ENCODE assay signal across 8 mouse cellular contexts in the genomic region with DNA sequence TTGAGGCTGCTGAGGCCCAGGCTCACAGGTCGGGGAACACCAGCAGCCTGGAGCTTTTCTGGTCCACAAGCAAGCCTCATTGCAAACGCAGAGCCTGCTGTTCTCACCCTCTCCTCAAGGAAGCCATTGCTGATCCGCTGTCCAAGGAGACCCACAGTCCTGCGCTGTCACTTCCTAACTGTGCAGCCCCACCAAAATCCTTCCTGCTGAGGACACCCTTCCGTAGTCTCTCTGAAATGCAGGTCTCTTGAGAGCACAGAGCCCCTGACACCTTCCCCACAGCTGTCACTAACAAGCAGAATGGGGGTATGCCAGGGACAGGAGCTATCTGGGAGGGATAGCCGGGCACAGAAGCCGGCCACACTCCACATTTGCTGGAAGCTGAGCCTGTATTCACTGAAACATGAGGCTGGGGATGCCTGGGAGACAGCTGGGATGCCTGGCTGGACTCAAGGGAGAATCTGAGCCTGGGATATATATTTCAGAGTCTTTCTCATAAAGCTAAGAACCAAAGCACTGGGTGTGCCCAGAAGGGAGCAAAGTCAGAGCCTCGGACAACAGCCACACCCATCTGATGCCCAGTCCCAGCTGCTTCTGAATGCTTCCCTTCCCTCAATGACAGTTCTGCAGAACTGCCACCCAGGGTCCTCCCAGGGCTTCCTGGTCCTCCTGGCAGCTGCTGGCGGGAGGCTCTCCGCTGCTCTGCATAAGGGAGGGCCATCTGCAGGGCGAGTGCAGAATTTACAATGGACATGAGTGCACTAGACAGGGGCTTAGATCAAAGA.
A peak's percentile ranks its signal among the peaks of the same experiment; 100 is the strongest.
DNase-seq lines count a peak whose midpoint lies in the region; ATAC-seq and TF ChIP-seq lines count a peak whose summit lies in the region.

No protein-coding gene starts in this region.

- ATAC-seq in embryonic facial prominence, embryonic 14.5 days (ENCODE audit: low read depth), result peak; percentile 78
- ATAC-seq in hindbrain, embryonic 16.5 days, result 0 out of 2 replicates have a peak, but pooled peaks have one; percentile 55
- peak; percentile 74; the same call in 1 of the 2 replicates for ATAC-seq in lung, embryonic 15.5 days (ENCODE audit: borderline replicate concordance, extremely low read depth, low FRiP score, low TSS enrichment)
- no peak for ATAC-seq in stomach, postnatal 0 days (ENCODE audit: low FRiP score, low TSS enrichment)
- no peak for ATAC-seq in granulocyte monocyte progenitor cell, adult 5-6 weeks (replicated peaks; ENCODE audit: poor library complexity, severe bottlenecking)

- no peaks in the 10 kb centered on the region for H3K9me3 ChIP-seq in embryonic facial prominence, embryonic 14.5 days (ENCODE audit: control insufficient read depth, low read length)
- no peaks in the 10 kb centered on the region for H3K9me3 ChIP-seq in hindbrain, embryonic 16.5 days (ENCODE audit: control insufficient read depth, low read length)
- H3K9me3 ChIP-seq in lung, embryonic 15.5 days, result no peaks in the 10 kb centered on the region
- no peaks in the 10 kb centered on the region for H3K9me3 ChIP-seq in stomach, postnatal 0 days (ENCODE audit: control insufficient read depth, low read length)

- WGBS in embryonic facial prominence, embryonic 14.5 days, result 33% methylated on average over 11 of the region's 11 CpGs
- WGBS in hindbrain, embryonic 16.5 days, result 39% methylated on average over 11 of the region's 11 CpGs
- 43% methylated on average over 11 of the region's 11 CpGs for WGBS in lung, embryonic 15.5 days
- WGBS in stomach, postnatal 0 days, result 46% methylated on average over 11 of the region's 11 CpGs

- 0 out of 2 replicates have a peak overlapping the region, but pooled peaks have one; percentile 19 for H3K9ac ChIP-seq in embryonic facial prominence, embryonic 14.5 days (ENCODE audit: low read depth, low read length)
- peak overlapping the region; percentile 8; the same call in 1 of the 2 replicates for H3K9ac ChIP-seq in hindbrain, embryonic 16.5 days (ENCODE audit: low read depth, low read length)
- no peak overlapping the region for H3K9ac ChIP-seq in lung, embryonic 15.5 days
- H3K9ac ChIP-seq in stomach, postnatal 0 days (ENCODE audit: low read length), result no peak overlapping the region

- H3K27me3 ChIP-seq in embryonic facial prominence, embryonic 14.5 days (replicated peaks; ENCODE audit: control insufficient read depth, insufficient read depth, low read length), result no peaks in the 10 kb centered on the region
- no peaks in the 10 kb centered on the region for H3K27me3 ChIP-seq in hindbrain, embryonic 16.5 days (replicated peaks; ENCODE audit: control insufficient read depth, insufficient read depth, low read length)
- H3K27me3 ChIP-seq in lung, embryonic 15.5 days, result no peaks in the 10 kb centered on the region
- H3K27me3 ChIP-seq in stomach, postnatal 0 days (ENCODE audit: control insufficient read depth, insufficient read depth, low read length), result no peaks in the 10 kb centered on the region

- peak overlapping the region; percentile 57 for H3K27ac ChIP-seq in embryonic facial prominence, embryonic 14.5 days (replicated peaks; ENCODE audit: low read depth, low read length)
- H3K27ac ChIP-seq in hindbrain, embryonic 16.5 days (ENCODE audit: low read depth, low read length), result no peak overlapping the region
- H3K27ac ChIP-seq in lung, embryonic 15.5 days, result no peak overlapping the region; the same call in 1 of the 2 replicates
- H3K27ac ChIP-seq in stomach, postnatal 0 days (replicated peaks), result no peak overlapping the region

- H3K4me1 ChIP-seq in embryonic facial prominence, embryonic 14.5 days (ENCODE audit: control insufficient read depth, insufficient read depth, low read length), result peaks cover 38% of the 10 kb centered on the region
- H3K4me1 ChIP-seq in hindbrain, embryonic 16.5 days (ENCODE audit: control insufficient read depth, insufficient read depth, low read depth, low read length), result peaks cover 26% of the 10 kb centered on the region
- peaks cover 47% of the 10 kb centered on the region for H3K4me1 ChIP-seq in lung, embryonic 15.5 days
- peaks cover under 1% of the 10 kb centered on the region; the same call in 1 of the 2 replicates for H3K4me1 ChIP-seq in stomach, postnatal 0 days (replicated peaks; ENCODE audit: control insufficient read depth, insufficient read depth)

- peak; percentile 61 for TF ChIP-seq CTCF in stomach, postnatal 0 days (IDR thresholded peaks at IDR 0.05; ENCODE audit: low read depth)

- peak; percentile 35 for DNase-seq in right cerebral cortex, postnatal 4 days
- DNase-seq in right cerebral cortex, postnatal 25 days, result no peak
- peak; percentile 82 for DNase-seq in embryonic facial prominence, embryonic 14.5 days (ENCODE audit: low spot score)
- peak; percentile 34 for DNase-seq in stomach, postnatal 0 days (ENCODE audit: low spot score)
- DNase-seq in right cerebral cortex, postnatal 14 days, result no peak

- H3K36me3 ChIP-seq in embryonic facial prominence, embryonic 14.5 days (ENCODE audit: control insufficient read depth, insufficient read depth, low read length), result no peaks in the 10 kb centered on the region
- H3K36me3 ChIP-seq in hindbrain, embryonic 16.5 days (ENCODE audit: control insufficient read depth, insufficient read depth, low read length), result no peaks in the 10 kb centered on the region
- no peaks in the 10 kb centered on the region for H3K36me3 ChIP-seq in lung, embryonic 15.5 days
- no peaks in the 10 kb centered on the region for H3K36me3 ChIP-seq in stomach, postnatal 0 days (ENCODE audit: control insufficient read depth, insufficient read depth, low read length)

- no peak overlapping the region for H3K4me3 ChIP-seq in embryonic facial prominence, embryonic 14.5 days (ENCODE audit: low read depth, low read length)
- no peak overlapping the region for H3K4me3 ChIP-seq in hindbrain, embryonic 16.5 days (ENCODE audit: low read length)
- no peak overlapping the region for H3K4me3 ChIP-seq in lung, embryonic 15.5 days
- no peak overlapping the region for H3K4me3 ChIP-seq in stomach, postnatal 0 days (ENCODE audit: low read depth, low read length)

- TF ChIP-seq EP300 in stomach, postnatal 0 days (optimal IDR thresholded peaks at IDR 0.05), result no peak

- H3K4me2 ChIP-seq in embryonic facial prominence, embryonic 14.5 days (ENCODE audit: low read depth, low read length), result no peak overlapping the region
- H3K4me2 ChIP-seq in hindbrain, embryonic 16.5 days (ENCODE audit: low read length), result no peak overlapping the region
- H3K4me2 ChIP-seq in lung, embryonic 15.5 days, result no peak overlapping the region
- H3K4me2 ChIP-seq in stomach, postnatal 0 days (replicated peaks; ENCODE audit: low read depth), result no peak overlapping the region

Comparison
In these comparisons a context has a peak if more than half of its experiments do, and no peak if none do; other contexts are left out.
1. DNase-seq: peak in right cerebral cortex, postnatal 4 days (single experiment), embryonic facial prominence, embryonic 14.5 days (single experiment) and stomach, postnatal 0 days (single experiment); none in right cerebral cortex, postnatal 25 days (single experiment) and right cerebral cortex, postnatal 14 days (single experiment).
2. ATAC-seq: peak in embryonic facial prominence, embryonic 14.5 days (single experiment), hindbrain, embryonic 16.5 days (single experiment) and lung, embryonic 15.5 days (single experiment); none in stomach, postnatal 0 days (single experiment) and granulocyte monocyte progenitor cell, adult 5-6 weeks (single experiment).
3. H3K9ac ChIP-seq: peak in embryonic facial prominence, embryonic 14.5 days (single experiment) and hindbrain, embryonic 16.5 days (single experiment); none in lung, embryonic 15.5 days (single experiment) and stomach, postnatal 0 days (single experiment).